Mouse (Mus musculus) hindbrain, embryonic 15.5 days (tissue): ENCODE measurements at regions not wholly inside any gene's neighbourhood (a gene's known extent, or its start where the extent isn't known, plus 50 kb on each side); places are given as distances from the start of the nearest gene placed in this dataset.

Experiments used
- ATAC-seq: fragments of 200-750 bp; cut with Nextera tagmentation; 2 replicates; pipeline ENCODE4 v1.8.0; 2017; ENCODE audit warnings: low read depth, moderate number of reproducible peaks, moderate TSS enrichment; ENCODE audit not compliant: low FRiP score
- H3K27ac ChIP-seq: fragments of 300-500 bp; sonication (generic); replicated peaks from 2 replicates; pipeline ENCODE4 v1.5.1; 2015; ENCODE audit warnings: mild to moderate bottlenecking, inconsistent platforms
- H3K27me3 ChIP-seq: fragments of 300-500 bp; sonication (generic); 2 replicates; pipeline ENCODE4 v1.6.1; 2015; ENCODE audit warnings: control low read depth, inconsistent platforms
- H3K36me3 ChIP-seq: fragments of 300-500 bp; sonication (generic); 2 replicates; pipeline ENCODE4 v1.6.1; 2015; ENCODE audit warnings: control low read depth, inconsistent platforms
- H3K4me1 ChIP-seq: fragments of 300-500 bp; sonication (generic); replicated peaks from 2 replicates; pipeline ENCODE4 v1.6.1; 2015; ENCODE audit warnings: control low read depth, inconsistent platforms
- H3K4me2 ChIP-seq: fragments of 300-500 bp; sonication (generic); 2 replicates; pipeline ENCODE4 v1.6.1; 2015; ENCODE audit warnings: moderate library complexity, mild to moderate bottlenecking, inconsistent platforms
- H3K4me3 ChIP-seq: fragments of 300-500 bp; sonication (generic); 2 replicates; pipeline ENCODE4 v1.5.1; 2015; ENCODE audit warnings: mild to moderate bottlenecking, inconsistent platforms
- H3K9ac ChIP-seq: fragments of 300-500 bp; sonication (generic); 2 replicates; pipeline ENCODE4 v1.6.1; 2015; ENCODE audit warnings: inconsistent platforms
- H3K9me3 ChIP-seq: fragments of 300-500 bp; sonication (generic); 2 replicates; pipeline ENCODE4 v1.6.1; 2016; ENCODE audit warnings: control low read depth, inconsistent platforms
- WGBS: fragments of 180-500 bp; shearing (Covaris S2); methylation state at CpG from one replicate; pipeline ENCODE4 v1.1.7; 2015; 5-methylcytosine and 5-hydroxymethylcytosine counted together

DNA sequence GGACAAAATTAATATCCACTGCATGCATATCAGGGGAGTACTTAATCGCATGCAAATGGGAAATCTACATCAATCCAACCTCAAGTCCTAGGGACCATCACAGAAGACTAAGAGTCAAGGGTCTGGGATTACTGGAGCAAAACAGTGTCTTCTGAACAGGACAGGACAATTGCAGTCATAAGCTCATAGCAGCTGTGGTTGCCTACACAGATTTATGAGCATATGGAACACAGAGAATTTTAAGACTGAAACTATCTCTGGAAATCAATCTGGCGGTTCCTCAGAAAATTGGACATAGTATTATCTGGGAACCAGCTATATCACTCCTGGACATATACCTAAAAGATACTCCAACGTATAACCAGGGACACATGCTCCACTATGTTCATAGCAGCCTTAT is 99.8 kb upstream of the Hpf1 start:
- no peaks in the 10 kb centered on the region for H3K36me3 ChIP-seq
- H3K4me3 ChIP-seq = no peak overlapping the region
- no peak overlapping the region for H3K27ac ChIP-seq
- 90% methylated on average over 3 of the region's 3 CpGs for WGBS
- no peak overlapping the region for H3K9ac ChIP-seq
- no peak overlapping the region for H3K4me2 ChIP-seq
- no peaks in the 10 kb centered on the region for H3K9me3 ChIP-seq
- ATAC-seq = no peak
- H3K27me3 ChIP-seq = no peaks in the 10 kb centered on the region
- H3K4me1 ChIP-seq = no peaks in the 10 kb centered on the region

DNA sequence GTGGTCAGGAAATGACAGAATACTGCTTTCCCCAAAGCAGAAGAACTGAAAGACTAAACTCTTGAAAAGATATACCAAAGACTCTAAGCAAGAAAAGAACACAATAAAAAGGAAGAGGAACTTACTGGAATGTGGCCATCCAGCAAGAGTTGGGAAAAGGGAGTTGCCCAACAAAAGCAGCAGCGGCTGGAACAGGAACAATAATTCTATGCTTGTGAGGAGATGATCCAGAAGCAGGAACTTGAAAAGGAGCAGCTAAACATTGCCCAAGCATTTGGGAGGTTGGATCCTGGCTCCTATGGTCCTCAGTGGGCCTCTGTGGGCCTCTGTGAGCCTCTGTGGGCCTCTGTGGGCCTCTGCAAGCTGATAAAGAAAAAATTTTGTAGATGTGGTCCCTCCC is 97.7 kb upstream of the Hpf1 start:
- Histone ChIP-seq H3K27ac (no peak overlapping the region), H3K9ac (no peak overlapping the region), H3K4me2 (no peak overlapping the region), H3K9me3 (no peaks in the 10 kb centered on the region), H3K27me3 (no peaks in the 10 kb centered on the region), H3K4me3 (no peak overlapping the region), H3K36me3 (no peaks in the 10 kb centered on the region), H3K4me1 (no peaks in the 10 kb centered on the region)
- ATAC-seq = no peak
- WGBS = 70% methylated on average over 1 of the region's 1 CpGs

DNA sequence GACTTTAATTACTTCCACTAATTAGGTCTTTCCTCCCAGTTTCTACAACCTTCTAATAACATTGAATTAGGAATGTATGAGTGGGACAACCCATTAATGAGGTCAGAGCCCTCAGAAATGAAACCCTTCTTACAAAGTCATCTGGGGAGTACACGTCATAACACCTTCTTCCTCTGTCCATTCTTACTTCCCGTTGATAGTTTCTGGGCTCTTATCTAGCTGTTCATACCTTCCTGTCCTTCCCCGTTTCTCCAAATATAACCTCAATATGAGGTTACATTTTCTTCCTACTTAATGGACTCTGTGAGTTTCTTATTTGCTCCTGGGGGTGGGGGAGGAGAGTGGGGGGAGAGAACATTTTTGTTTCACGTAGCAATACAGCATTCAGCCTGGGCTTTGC is 85.4 kb upstream of the Hpf1 start:
- H3K27me3 ChIP-seq = no peaks in the 10 kb centered on the region
- no peaks in the 10 kb centered on the region for H3K4me1 ChIP-seq
- ATAC-seq = no peak
- H3K4me2 ChIP-seq = no peak overlapping the region
- no peaks in the 10 kb centered on the region for H3K9me3 ChIP-seq
- H3K4me3 ChIP-seq = no peak overlapping the region
- WGBS = 96% methylated on average over 4 of the region's 4 CpGs
- no peak overlapping the region for H3K27ac ChIP-seq
- H3K36me3 ChIP-seq = no peaks in the 10 kb centered on the region
- H3K9ac ChIP-seq = no peak overlapping the region

DNA sequence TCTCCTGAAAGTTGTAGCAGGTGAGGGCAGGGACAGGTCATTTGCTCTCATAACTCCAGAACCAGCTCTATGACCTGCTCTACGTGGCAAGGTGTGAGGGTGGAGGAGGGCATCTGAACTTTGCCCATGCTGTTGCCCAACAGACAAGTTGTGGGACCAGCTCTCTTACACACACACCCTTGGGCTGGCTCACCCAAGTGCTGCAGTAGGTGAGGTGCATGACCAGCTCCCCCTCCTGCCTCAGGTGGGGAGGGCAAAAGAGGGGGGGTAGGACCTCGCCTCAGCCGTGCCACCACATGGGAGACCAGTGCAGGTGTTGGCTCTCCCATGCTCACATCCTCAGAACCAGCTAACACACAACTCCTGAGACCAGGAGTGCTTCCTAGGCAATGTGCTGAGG is 83.4 kb upstream of the Hpf1 start:
- no peaks in the 10 kb centered on the region for H3K9me3 ChIP-seq
- no peaks in the 10 kb centered on the region; the same call in 1 of the 2 replicates for H3K4me1 ChIP-seq
- no peak for ATAC-seq
- H3K9ac ChIP-seq = no peak overlapping the region
- H3K4me2 ChIP-seq = no peak overlapping the region
- no peak overlapping the region for H3K4me3 ChIP-seq
- no peaks in the 10 kb centered on the region for H3K27me3 ChIP-seq
- no peak overlapping the region for H3K27ac ChIP-seq
- WGBS = 89% methylated on average over 3 of the region's 3 CpGs
- no peaks in the 10 kb centered on the region for H3K36me3 ChIP-seq

DNA sequence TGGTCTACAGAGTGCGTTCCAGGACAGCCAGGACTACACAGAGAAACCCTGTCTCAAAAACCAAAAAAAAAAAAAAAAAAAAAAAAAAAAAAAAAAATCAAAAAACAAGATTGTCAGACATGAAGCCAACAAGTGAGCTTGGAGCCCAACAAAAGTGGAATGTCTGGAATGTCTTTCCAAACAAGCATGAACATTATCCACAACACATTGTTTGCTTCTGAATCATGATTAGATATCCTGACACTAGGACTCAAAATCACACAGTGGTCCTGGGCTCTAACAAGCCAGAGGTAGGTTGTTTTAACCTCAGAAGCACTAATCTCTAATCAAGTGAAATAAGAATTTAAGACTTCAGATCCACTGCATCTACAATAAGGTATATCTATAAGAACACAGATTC is 80.4 kb upstream of the Hpf1 start:
- H3K27me3 ChIP-seq = no peaks in the 10 kb centered on the region
- no peaks in the 10 kb centered on the region for H3K36me3 ChIP-seq
- H3K27ac ChIP-seq = no peak overlapping the region
- H3K9me3 ChIP-seq = no peaks in the 10 kb centered on the region
- no peak overlapping the region for H3K4me2 ChIP-seq
- H3K4me3 ChIP-seq = no peak overlapping the region
- no peaks in the 10 kb centered on the region; the same call in 1 of the 2 replicates for H3K4me1 ChIP-seq
- no peak for ATAC-seq
- no peak overlapping the region for H3K9ac ChIP-seq
- WGBS = 100% methylated on average over 1 of the region's 1 CpGs

DNA sequence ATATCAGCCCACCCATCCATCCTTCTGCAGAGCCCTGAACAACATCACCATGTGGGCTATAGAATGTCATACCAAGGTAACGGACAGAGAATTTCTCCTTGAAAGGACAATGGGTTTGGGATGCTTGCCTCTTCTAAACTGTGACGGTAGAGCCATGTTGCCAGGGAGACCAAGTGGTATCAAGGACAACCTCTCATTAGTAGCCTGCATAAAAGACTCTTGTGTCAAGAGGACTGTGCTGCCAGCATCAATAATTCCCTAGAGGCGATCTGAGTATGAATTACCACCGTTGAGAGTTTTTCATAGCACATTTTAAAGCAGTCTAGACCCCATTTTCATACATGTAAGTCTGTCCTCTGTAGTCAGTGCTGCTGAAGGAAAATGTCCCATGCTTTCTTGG is 79.3 kb upstream of the Hpf1 start:
- Histone ChIP-seq H3K9me3 (no peaks in the 10 kb centered on the region), H3K36me3 (no peaks in the 10 kb centered on the region), H3K27ac (no peak overlapping the region), H3K4me1 (no peaks in the 10 kb centered on the region; the same call in 1 of the 2 replicates), H3K27me3 (no peaks in the 10 kb centered on the region), H3K9ac (no peak overlapping the region), H3K4me2 (no peak overlapping the region), H3K4me3 (no peak overlapping the region)
- WGBS = 17% methylated on average over 4 of the region's 4 CpGs
- ATAC-seq = 0 out of 2 replicates have a peak, but pooled peaks have one; percentile 23

DNA sequence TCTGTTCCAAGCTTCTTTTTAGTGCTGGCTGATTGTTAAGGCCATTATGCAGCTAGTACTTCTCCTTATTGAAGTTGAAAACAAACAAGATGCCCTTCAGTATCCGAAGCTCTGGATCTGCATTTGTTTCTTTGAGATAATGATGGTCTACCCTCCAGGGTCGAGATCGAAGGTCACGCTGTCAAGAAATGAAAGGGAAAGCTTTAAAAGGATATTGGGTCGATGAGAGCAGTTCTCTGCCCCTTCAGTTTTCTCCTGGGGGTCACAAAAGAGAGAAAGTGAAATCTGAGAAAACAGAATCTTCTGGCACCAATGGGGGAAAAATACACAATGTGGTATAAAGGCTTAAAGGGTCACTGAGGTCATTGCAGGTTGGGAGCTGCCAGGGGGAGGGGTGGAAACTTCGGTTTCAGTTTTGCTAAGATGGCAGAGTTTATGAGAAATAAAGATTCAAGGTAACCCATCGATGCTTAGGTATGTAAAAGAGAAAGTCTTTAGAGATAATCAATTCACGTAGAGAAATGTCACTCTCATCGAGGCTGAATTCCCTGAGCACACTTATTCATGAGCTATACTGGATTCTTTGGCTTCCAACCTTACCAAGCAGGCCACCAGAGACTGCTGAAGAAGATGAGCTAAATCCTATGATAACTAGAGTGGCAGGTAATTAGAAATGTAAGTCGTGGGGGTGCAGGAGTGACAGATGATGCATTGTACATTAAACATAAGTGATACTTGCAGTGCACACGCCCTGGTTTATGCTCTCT is 64.4 kb upstream of the Hpf1 start:
- Histone ChIP-seq H3K27me3 (no peaks in the 10 kb centered on the region), H3K4me1 (no peaks in the 10 kb centered on the region), H3K4me3 (no peak overlapping the region), H3K27ac (no peak overlapping the region), H3K9me3 (no peaks in the 10 kb centered on the region), H3K4me2 (no peak overlapping the region), H3K36me3 (no peaks in the 10 kb centered on the region), H3K9ac (no peak overlapping the region)
- no peak for ATAC-seq
- 51% methylated on average over 11 of the region's 11 CpGs for WGBS

DNA sequence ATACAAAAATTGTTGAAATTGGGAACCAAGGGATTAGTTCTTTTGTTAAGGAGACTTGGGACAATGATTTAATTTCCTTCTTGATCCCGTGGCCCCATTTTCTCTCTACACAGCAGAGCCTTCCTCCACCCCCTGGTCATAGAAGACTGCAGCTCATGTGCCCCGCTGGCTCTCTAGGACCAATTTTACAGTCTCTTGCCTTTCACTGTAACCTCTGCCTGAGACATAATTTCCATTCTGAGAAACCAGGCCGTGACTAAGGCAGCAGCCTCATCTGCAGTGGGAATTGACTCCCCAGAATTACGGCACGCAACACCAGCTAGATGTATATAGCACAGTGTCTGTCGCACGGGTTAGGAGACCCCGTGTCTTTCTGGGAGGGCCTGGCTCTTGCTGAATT is 63.0 kb upstream of the Hpf1 start:
- no peak overlapping the region for H3K4me2 ChIP-seq
- WGBS = 84% methylated on average over 8 of the region's 8 CpGs

DNA sequence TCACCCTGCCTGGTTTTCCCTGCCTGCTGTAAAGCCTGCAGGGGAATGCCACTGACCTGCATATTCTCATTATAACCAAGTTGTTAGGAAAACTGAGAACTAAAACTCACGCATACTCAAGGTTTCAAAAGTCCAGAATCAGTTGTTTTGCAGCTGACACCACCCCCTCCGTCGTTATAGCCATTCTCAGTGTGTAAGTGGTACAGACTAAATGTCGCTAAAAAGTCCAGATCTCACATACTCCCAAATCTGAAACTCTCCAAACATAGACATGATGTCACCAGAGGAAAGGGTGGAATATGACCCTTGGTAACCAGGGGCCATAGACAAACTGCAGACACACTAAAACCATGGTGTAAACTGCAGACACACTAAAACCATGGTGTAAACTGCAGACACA is 61.1 kb upstream of the Hpf1 start:
- ATAC-seq = no peak
- Histone ChIP-seq H3K36me3 (no peaks in the 10 kb centered on the region), H3K9me3 (no peaks in the 10 kb centered on the region), H3K27ac (no peak overlapping the region), H3K4me2 (no peak overlapping the region), H3K9ac (no peak overlapping the region), H3K4me1 (no peaks in the 10 kb centered on the region), H3K27me3 (no peaks in the 10 kb centered on the region), H3K4me3 (no peak overlapping the region)
- WGBS = 95% methylated on average over 4 of the region's 4 CpGs

More for the DNA sequence above, 63.0 kb upstream of the Hpf1 start:
- no peak overlapping the region for H3K27ac ChIP-seq
- H3K9ac ChIP-seq = no peak overlapping the region
- no peaks in the 10 kb centered on the region for H3K9me3 ChIP-seq
- H3K27me3 ChIP-seq = no peaks in the 10 kb centered on the region
- no peak overlapping the region for H3K4me3 ChIP-seq
- ATAC-seq = no peak
- H3K36me3 ChIP-seq = no peaks in the 10 kb centered on the region
- no peaks in the 10 kb centered on the region for H3K4me1 ChIP-seq

DNA sequence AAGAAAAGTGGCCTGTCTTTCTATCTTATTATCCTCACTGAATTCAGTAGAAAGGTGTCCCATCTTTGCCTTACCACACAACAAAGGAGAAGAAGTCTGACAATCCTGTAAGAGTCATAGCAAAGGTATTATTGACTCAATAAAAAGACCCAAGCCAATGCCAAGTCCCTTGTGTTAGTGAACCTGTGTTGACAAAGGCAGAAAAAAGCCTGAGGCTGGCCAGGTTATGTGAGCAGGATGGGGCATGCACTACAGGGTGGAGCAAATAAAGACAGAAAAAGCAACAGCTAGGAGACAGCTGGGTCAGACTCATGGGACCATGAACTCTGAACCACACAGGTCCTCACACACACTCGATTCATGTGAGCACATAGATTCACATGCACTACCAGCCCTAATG is 59.7 kb upstream of the Hpf1 start:
- Histone ChIP-seq H3K27me3 (no peaks in the 10 kb centered on the region), H3K4me2 (no peak overlapping the region), H3K9me3 (no peaks in the 10 kb centered on the region), H3K27ac (no peak overlapping the region), H3K4me1 (no peaks in the 10 kb centered on the region), H3K36me3 (no peaks in the 10 kb centered on the region), H3K4me3 (no peak overlapping the region), H3K9ac (no peak overlapping the region)
- no peak for ATAC-seq
- 91% methylated on average over 1 of the region's 1 CpGs for WGBS

DNA sequence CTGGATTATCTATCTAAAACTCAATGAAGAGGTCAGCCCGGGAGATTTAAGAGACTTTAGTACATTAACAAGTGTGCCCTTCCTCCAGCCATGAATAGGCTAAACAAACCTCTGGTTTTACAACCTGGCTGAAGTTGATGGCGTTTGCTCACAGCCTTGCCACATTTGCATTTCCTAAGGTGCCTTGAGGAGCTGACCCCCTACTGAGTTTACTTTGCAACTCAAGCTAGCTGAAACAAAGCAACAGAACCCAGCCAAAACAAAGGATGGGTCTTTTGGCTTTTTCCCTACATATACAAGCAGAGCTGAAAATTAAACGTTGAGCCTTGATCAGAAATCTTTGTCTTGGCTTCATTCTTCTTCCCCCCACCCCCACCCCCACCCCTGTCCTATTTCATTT is 51.7 kb upstream of the Hpf1 start:
- Histone ChIP-seq H3K4me2 (no peak overlapping the region), H3K27me3 (no peaks in the 10 kb centered on the region), H3K36me3 (no peaks in the 10 kb centered on the region), H3K4me3 (no peak overlapping the region), H3K9me3 (no peaks in the 10 kb centered on the region), H3K9ac (no peak overlapping the region), H3K4me1 (no peaks in the 10 kb centered on the region), H3K27ac (no peak overlapping the region)
- WGBS = 11% methylated on average over 3 of the region's 3 CpGs
- ATAC-seq = no peak
